Mouse (Mus musculus): ENCODE data around the gene Cct7. TPM values are rescaled to one million over a fixed set of nuclear protein-coding genes. Genes with fewer than 3 reads are reported as not detected.

Gene Cct7
- polyA plus RNA-seq, 1 experiment from 2014 or later, result 552 TPM

- no peak overlapping the region for H3K9ac ChIP-seq
- H3K36me3 ChIP-seq, result no peaks in the 10 kb centered on the region
- no peaks in the 10 kb centered on the region for H3K9me3 ChIP-seq (replicated peaks)
- peaks cover 24% of the 10 kb centered on the region for H3K27me3 ChIP-seq
- H3K4me2 ChIP-seq, result no peak overlapping the region
- WGBS, result 85% methylated on average over 3 of the region's 3 CpGs
- H3K27ac ChIP-seq, result no peak overlapping the region
- H3K4me3 ChIP-seq (replicated peaks), result no peak overlapping the region
- ATAC-seq (replicated peaks; ENCODE audit: low FRiP score), result no peak
- H3K4me1 ChIP-seq, result peaks cover 8% of the 10 kb centered on the region
Measured at GRCm38 (mm10) chr6:85489717-85490116, 38.4 kb downstream of the Cct7 start.

- Histone ChIP-seq H3K4me2 (no peak overlapping the region), H3K9ac (no peak overlapping the region), H3K27ac (no peak overlapping the region), H3K36me3 (no peaks in the 10 kb centered on the region), H3K4me3 (replicated peaks) (no peak overlapping the region), H3K9me3 (replicated peaks) (no peaks in the 10 kb centered on the region), H3K27me3 (peaks cover 18% of the 10 kb centered on the region), H3K4me1 (peaks cover 7% of the 10 kb centered on the region; the same call in 1 of the 2 replicates)
- ATAC-seq (replicated peaks; ENCODE audit: low FRiP score), result no peak
- 87% methylated on average over 4 of the region's 4 CpGs for WGBS
Measured at GRCm38 (mm10) chr6:85490252-85490651, 38.9 kb downstream of the Cct7 start.

- ATAC-seq (replicated peaks; ENCODE audit: low FRiP score), result no peak
- Histone ChIP-seq H3K27ac (no peak overlapping the region), H3K4me2 (no peak overlapping the region), H3K36me3 (no peaks in the 10 kb centered on the region), H3K9me3 (replicated peaks) (no peaks in the 10 kb centered on the region), H3K4me3 (replicated peaks) (no peak overlapping the region), H3K4me1 (peaks cover 7% of the 10 kb centered on the region; the same call in 1 of the 2 replicates), H3K9ac (no peak overlapping the region), H3K27me3 (peaks cover 5% of the 10 kb centered on the region)
- WGBS, result 90% methylated on average over 3 of the region's 3 CpGs
Measured at GRCm38 (mm10) chr6:85491606-85492005, 40.3 kb downstream of the Cct7 start.

GRCm38 (mm10) chr6:85496976-85497375 lies 45.7 kb downstream of the Cct7 start:
- ATAC-seq (replicated peaks; ENCODE audit: low FRiP score), result no peak
- H3K4me2 ChIP-seq, result no peak overlapping the region
- peaks cover 17% of the 10 kb centered on the region for H3K27me3 ChIP-seq
- H3K9me3 ChIP-seq (replicated peaks), result no peaks in the 10 kb centered on the region
- H3K4me3 ChIP-seq (replicated peaks), result no peak overlapping the region
- peaks cover 3% of the 10 kb centered on the region for H3K4me1 ChIP-seq
- H3K27ac ChIP-seq, result no peak overlapping the region
- no peaks in the 10 kb centered on the region for H3K36me3 ChIP-seq
- no peak overlapping the region for H3K9ac ChIP-seq

GRCm38 (mm10) chr6:85498147-85498546 lies 46.8 kb downstream of the Cct7 start:
- H3K4me1 ChIP-seq, result peaks cover 15% of the 10 kb centered on the region
- H3K27ac ChIP-seq, result no peak overlapping the region
- H3K9me3 ChIP-seq (replicated peaks), result no peaks in the 10 kb centered on the region
- WGBS, result 60% methylated on average over 9 of the region's 9 CpGs
- H3K9ac ChIP-seq, result no peak overlapping the region
- H3K27me3 ChIP-seq, result peaks cover 29% of the 10 kb centered on the region
- no peaks in the 10 kb centered on the region for H3K36me3 ChIP-seq
- ATAC-seq (replicated peaks; ENCODE audit: low FRiP score), result no peak
- no peak overlapping the region for H3K4me2 ChIP-seq
- H3K4me3 ChIP-seq (replicated peaks), result no peak overlapping the region

GRCm38 (mm10) chr6:85500416-85500815 lies 49.1 kb downstream of the Cct7 start:
- no peak overlapping the region for H3K27ac ChIP-seq
- peaks cover 51% of the 10 kb centered on the region for H3K27me3 ChIP-seq
- 45% methylated on average over 1 of the region's 1 CpGs for WGBS
- no peaks in the 10 kb centered on the region for H3K36me3 ChIP-seq
- no peak overlapping the region for H3K4me2 ChIP-seq
- no peak overlapping the region for H3K4me3 ChIP-seq (replicated peaks)
- peaks cover 16% of the 10 kb centered on the region for H3K4me1 ChIP-seq
- no peak for ATAC-seq (replicated peaks; ENCODE audit: low FRiP score)
- H3K9me3 ChIP-seq (replicated peaks), result no peaks in the 10 kb centered on the region
- no peak overlapping the region for H3K9ac ChIP-seq

GRCm38 (mm10) chr6:85501571-85502102 lies 50.3 kb downstream of the Cct7 start:
- Histone ChIP-seq H3K9ac (no peak overlapping the region), H3K9me3 (replicated peaks) (no peaks in the 10 kb centered on the region), H3K4me2 (peak overlapping the region; percentile 94), H3K27me3 (peaks cover 62% of the 10 kb centered on the region), H3K4me3 (replicated peaks) (peak overlapping the region; percentile 70), H3K27ac (no peak overlapping the region), H3K36me3 (no peaks in the 10 kb centered on the region), H3K4me1 (peaks cover 16% of the 10 kb centered on the region)
- WGBS, result 13% methylated on average over 6 of the region's 6 CpGs
- peak; percentile 24; the same call in 1 of the 2 replicates for ATAC-seq (replicated peaks; ENCODE audit: low FRiP score)

- H3K4me2 ChIP-seq, result peak overlapping the region; percentile 94
- H3K36me3 ChIP-seq, result no peaks in the 10 kb centered on the region
- peak overlapping the region; percentile 70 for H3K4me3 ChIP-seq (replicated peaks)
- no peak overlapping the region for H3K27ac ChIP-seq
- H3K9me3 ChIP-seq (replicated peaks), result no peaks in the 10 kb centered on the region
- ATAC-seq (replicated peaks; ENCODE audit: low FRiP score), result peak; percentile 65
- WGBS, result under 1% methylated on average over 37 of the region's 37 CpGs
- H3K4me1 ChIP-seq, result peaks cover 16% of the 10 kb centered on the region
- peak overlapping the region; percentile 53 for H3K9ac ChIP-seq
- peaks cover 65% of the 10 kb centered on the region for H3K27me3 ChIP-seq
Measured at GRCm38 (mm10) chr6:85502103-85502910, 51.0 kb downstream of the Cct7 start.

GRCm38 (mm10) chr6:85502911-85503250 lies 51.6 kb downstream of the Cct7 start, which contains the start of gene Fbxo41:
Gene Fbxo41, minus strand, starts transcription at chr6:85502994.
- WGBS, result under 1% methylated on average over 20 of the region's 22 CpGs
- Histone ChIP-seq H3K4me2 (peak within 1 kb of the TSS; percentile 94), H3K27ac (no peak within 1 kb of the TSS), H3K9ac (peak within 1 kb of the TSS; percentile 53), H3K27me3 (peaks cover 68% of the 10 kb centered on the region), H3K4me1 (peaks cover 16% of the 10 kb centered on the region), H3K9me3 (replicated peaks) (no peaks in the 10 kb centered on the region), H3K4me3 (replicated peaks) (peak within 1 kb of the TSS; percentile 70), H3K36me3 (no peaks in the 10 kb centered on the region)
- ATAC-seq (replicated peaks; ENCODE audit: low FRiP score), result peak; percentile 76

- Histone ChIP-seq H3K4me3 (replicated peaks) (no peak overlapping the region), H3K36me3 (no peaks in the 10 kb centered on the region), H3K9me3 (replicated peaks) (no peaks in the 10 kb centered on the region), H3K27me3 (peaks cover 88% of the 10 kb centered on the region), H3K9ac (no peak overlapping the region), H3K27ac (no peak overlapping the region), H3K4me2 (no peak overlapping the region), H3K4me1 (peaks cover 16% of the 10 kb centered on the region)
- WGBS, result 85% methylated on average over 2 of the region's 2 CpGs
- no peak for ATAC-seq (replicated peaks; ENCODE audit: low FRiP score)
Measured at GRCm38 (mm10) chr6:85504908-85505307, 53.6 kb downstream of the Cct7 start.

GRCm38 (mm10) chr6:85508602-85509001 lies 57.3 kb downstream of the Cct7 start:
- Histone ChIP-seq H3K4me2 (no peak overlapping the region), H3K36me3 (no peaks in the 10 kb centered on the region), H3K27me3 (peaks cover 91% of the 10 kb centered on the region), H3K9ac (no peak overlapping the region), H3K4me3 (replicated peaks) (no peak overlapping the region), H3K27ac (no peak overlapping the region), H3K4me1 (peaks cover 26% of the 10 kb centered on the region), H3K9me3 (replicated peaks) (no peaks in the 10 kb centered on the region)
- ATAC-seq (replicated peaks; ENCODE audit: low FRiP score), result no peak
- 53% methylated on average over 5 of the region's 5 CpGs for WGBS

GRCm38 (mm10) chr6:85510476-85510875 lies 59.2 kb downstream of the Cct7 start:
- Histone ChIP-seq H3K27me3 (peaks cover 91% of the 10 kb centered on the region), H3K36me3 (no peaks in the 10 kb centered on the region), H3K27ac (no peak overlapping the region), H3K4me3 (replicated peaks) (no peak overlapping the region), H3K4me1 (peaks cover 28% of the 10 kb centered on the region), H3K4me2 (no peak overlapping the region), H3K9ac (no peak overlapping the region), H3K9me3 (replicated peaks) (no peaks in the 10 kb centered on the region)
- WGBS, result 2% methylated on average over 6 of the region's 6 CpGs
- ATAC-seq (replicated peaks; ENCODE audit: low FRiP score), result no peak
